Mouse (Mus musculus): Measurements from ENCODE around the gene Pink1. TPM values are rescaled to one million over a fixed set of nuclear protein-coding genes. Genes with fewer than 3 reads are reported as not detected.

Gene Pink1
- polyA plus RNA-seq, 1 experiment from 2014 or later, result 30.5 TPM

DNA sequence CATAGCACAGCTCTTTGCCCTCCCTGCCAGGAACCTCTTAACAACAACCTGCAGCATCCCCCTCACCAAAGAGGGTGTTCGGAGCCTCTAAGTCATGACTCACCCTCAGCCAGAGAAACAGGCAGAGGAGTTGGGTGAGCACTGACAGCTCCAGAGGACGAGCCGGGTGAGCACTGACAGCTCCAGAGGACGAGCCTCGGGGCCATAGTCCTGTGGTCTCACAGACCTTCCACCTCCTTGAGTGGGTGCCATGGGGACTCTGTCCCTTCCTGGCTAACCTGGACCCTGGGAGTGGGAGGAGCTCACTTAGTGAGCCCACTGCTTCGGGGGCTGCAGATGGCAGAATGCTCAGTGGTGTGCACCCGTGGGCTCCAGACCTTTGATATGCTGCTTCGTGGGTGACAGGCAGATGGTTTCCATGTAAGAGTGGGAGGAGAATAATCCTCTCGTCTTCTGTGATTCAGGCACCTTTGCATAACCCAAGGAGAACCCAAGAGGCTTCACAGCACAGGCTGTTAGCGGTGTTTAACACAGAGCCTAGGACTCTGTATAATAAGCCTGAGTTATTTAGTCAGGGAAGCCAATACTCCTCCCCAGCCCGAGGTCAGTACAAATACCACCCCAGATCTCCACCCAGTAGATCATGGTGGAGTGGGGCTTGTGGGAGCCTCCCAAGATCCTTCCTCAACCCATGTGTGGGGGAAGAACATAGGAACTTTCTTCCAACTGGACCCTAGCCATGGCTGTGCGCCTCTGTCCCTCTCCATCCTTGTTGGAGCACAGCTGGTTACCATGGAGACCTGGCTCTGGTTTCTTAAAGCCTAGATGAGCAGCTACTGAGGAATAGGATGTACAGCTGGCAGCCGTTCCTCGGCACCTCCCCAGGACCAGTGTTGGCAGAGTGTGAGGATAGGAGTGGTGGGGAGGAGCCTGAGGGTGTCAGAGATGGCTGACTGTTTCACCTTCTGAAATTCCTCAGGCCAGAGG lies 53.8 kb downstream of the Pink1 start:
- H3K36me3 ChIP-seq (ENCODE audit: control insufficient read depth, insufficient read depth, low read length), result no peaks in the 10 kb centered on the region
- 57% methylated on average over 14 of the region's 14 CpGs for WGBS
- ATAC-seq (ENCODE audit: low read depth) (peak; percentile 74), DNase-seq (ENCODE audit: low spot score) (peak; percentile 90)
- H3K4me3 ChIP-seq (ENCODE audit: low read depth, low read length), result no peak overlapping the region
- H3K9ac ChIP-seq (ENCODE audit: low read depth, low read length), result no peak overlapping the region
- no peaks in the 10 kb centered on the region for H3K27me3 ChIP-seq (replicated peaks; ENCODE audit: control insufficient read depth, insufficient read depth, low read length)
- H3K27ac ChIP-seq (replicated peaks; ENCODE audit: low read depth, low read length), result no peak overlapping the region
- H3K4me2 ChIP-seq (ENCODE audit: low read depth, low read length), result no peak overlapping the region
- no peaks in the 10 kb centered on the region for H3K9me3 ChIP-seq (ENCODE audit: control insufficient read depth, low read length)
- H3K4me1 ChIP-seq (ENCODE audit: control insufficient read depth, insufficient read depth, low read length), result no peaks in the 10 kb centered on the region

DNA sequence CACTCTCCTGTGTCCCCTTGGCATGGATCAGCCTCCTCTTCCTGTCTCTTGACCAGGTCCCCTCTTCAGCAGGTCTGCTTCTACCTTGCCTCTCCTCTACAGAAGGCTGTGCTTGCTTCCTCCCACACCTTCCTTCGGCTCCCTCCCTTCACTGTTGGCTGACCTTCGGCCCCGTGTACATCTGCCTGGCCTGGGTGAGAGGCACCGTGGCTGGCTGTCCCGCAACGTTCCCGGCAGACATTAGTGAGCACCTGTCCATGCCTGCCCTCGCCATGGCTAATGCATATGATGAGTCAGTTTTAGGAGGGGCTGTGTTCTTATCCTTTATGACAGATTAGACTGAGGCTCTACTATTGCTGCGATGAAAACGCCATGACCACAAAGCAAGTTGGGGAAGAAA lies 58.2 kb downstream of the Pink1 start:
- no peaks in the 10 kb centered on the region for H3K36me3 ChIP-seq (ENCODE audit: control insufficient read depth, insufficient read depth, low read length)
- H3K4me1 ChIP-seq (ENCODE audit: control insufficient read depth, insufficient read depth, low read length), result no peaks in the 10 kb centered on the region
- no peak overlapping the region for H3K9ac ChIP-seq (ENCODE audit: low read depth, low read length)
- DNase-seq (ENCODE audit: low spot score) (no peak), ATAC-seq (ENCODE audit: low read depth) (no peak)
- peaks cover 8% of the 10 kb centered on the region; the same call in 1 of the 2 replicates for H3K27me3 ChIP-seq (replicated peaks; ENCODE audit: control insufficient read depth, insufficient read depth, low read length)
- H3K4me2 ChIP-seq (ENCODE audit: low read depth, low read length), result no peak overlapping the region
- WGBS, result 84% methylated on average over 10 of the region's 10 CpGs
- H3K4me3 ChIP-seq (ENCODE audit: low read depth, low read length), result no peak overlapping the region
- no peak overlapping the region for H3K27ac ChIP-seq (replicated peaks; ENCODE audit: low read depth, low read length)
- no peaks in the 10 kb centered on the region for H3K9me3 ChIP-seq (ENCODE audit: control insufficient read depth, low read length)

Small RNA genes lying within 50 kb of the gene (microRNA-seq; reads per million reads assigned to microRNA genes)
- not detected for gene Gm27646 (ENCODE audit: borderline number of aligned reads)
- gene Mir7019 (ENCODE audit: borderline number of aligned reads), result 1.3 reads per million

Other genes with a start within 250 kb of the Pink1 start
- gene Hp1bp3, start 110.0 kb downstream of the Pink1 start, polyA plus RNA-seq (2014; fragmentation: Nextera tagmentation; extraction: Ambion mirVana), result 145 and 178 TPM in 2 replicates
- 0.35 and 0.85 TPM in 2 replicates for gene Sh2d5, start 75.9 kb downstream of the Pink1 start, polyA plus RNA-seq (2014; fragmentation: Nextera tagmentation; extraction: Ambion mirVana)
- gene Kif17, start 75.9 kb downstream of the Pink1 start, polyA plus RNA-seq (2014; fragmentation: Nextera tagmentation; extraction: Ambion mirVana), result 0.71 and 1.6 TPM in 2 replicates
- gene Ddost, start 21.6 kb downstream of the Pink1 start, polyA plus RNA-seq (2014; fragmentation: Nextera tagmentation; extraction: Ambion mirVana), result 332 and 343 TPM in 2 replicates
- gene Cda, start 41.7 kb upstream of the Pink1 start, polyA plus RNA-seq (2014; fragmentation: Nextera tagmentation; extraction: Ambion mirVana), result 6.3 and 10.1 TPM in 2 replicates
- 0.24 and 0.29 TPM in 2 replicates for gene Fam43b, start 70.2 kb upstream of the Pink1 start, polyA plus RNA-seq (2014; fragmentation: Nextera tagmentation; extraction: Ambion mirVana)
- gene Mul1, start 108.4 kb upstream of the Pink1 start, polyA plus RNA-seq (2014; fragmentation: Nextera tagmentation; extraction: Ambion mirVana), result 19.5 and 22.0 TPM in 2 replicates
- 2.4 and 2.5 TPM in 2 replicates for gene Camk2n1, start 128.0 kb upstream of the Pink1 start, polyA plus RNA-seq (2014; fragmentation: Nextera tagmentation; extraction: Ambion mirVana)